Mouse (Mus musculus): ENCODE results near the gene Gm20388.

Gene Gm20388

GRCm38 (mm10) chr8:120012927-120013326 lies 102.3 kb downstream of the Gm20388 start:
- no peak for DNase-seq (ENCODE audit: low spot score)

- DNase-seq (ENCODE audit: low spot score): no peak
These were observed 103.8 kb downstream of the Gm20388 start for GRCm38 (mm10) chr8:120014267-120015023.

GRCm38 (mm10) chr8:120015916-120016315 lies 105.3 kb downstream of the Gm20388 start:
- no peak for DNase-seq (ENCODE audit: low spot score)

- no peak for DNase-seq (ENCODE audit: low spot score)
These were observed 105.8 kb downstream of the Gm20388 start for GRCm38 (mm10) chr8:120016424-120016823.

- no peak for DNase-seq (ENCODE audit: low spot score)
These were observed 106.7 kb downstream of the Gm20388 start for GRCm38 (mm10) chr8:120017349-120017748.

GRCm38 (mm10) chr8:120017786-120018185 lies 107.1 kb downstream of the Gm20388 start:
- DNase-seq (ENCODE audit: low spot score): no peak

GRCm38 (mm10) chr8:120018379-120018778 lies 107.7 kb downstream of the Gm20388 start:
- no peak for DNase-seq (ENCODE audit: low spot score)

- DNase-seq (ENCODE audit: low spot score): no peak
These were observed 108.7 kb downstream of the Gm20388 start for GRCm38 (mm10) chr8:120019297-120019696.

GRCm38 (mm10) chr8:120020298-120020697 lies 109.7 kb downstream of the Gm20388 start:
- no peak for DNase-seq (ENCODE audit: low spot score)

- no peak for DNase-seq (ENCODE audit: low spot score)
These were observed 115.6 kb downstream of the Gm20388 start for GRCm38 (mm10) chr8:120026199-120026598.

- no peak for DNase-seq (ENCODE audit: low spot score)
These were observed 116.3 kb downstream of the Gm20388 start for GRCm38 (mm10) chr8:120026991-120027390.

GRCm38 (mm10) chr8:120030447-120030846 lies 119.8 kb downstream of the Gm20388 start:
- no peak for DNase-seq (ENCODE audit: low spot score)

- DNase-seq (ENCODE audit: low spot score): no peak
These were observed 122.0 kb downstream of the Gm20388 start for GRCm38 (mm10) chr8:120032549-120033208.

- peak; percentile 36 for DNase-seq (ENCODE audit: low spot score)
These were observed 123.8 kb downstream of the Gm20388 start for GRCm38 (mm10) chr8:120034471-120034870.

GRCm38 (mm10) chr8:120036111-120036510 lies 125.5 kb downstream of the Gm20388 start:
- no peak for DNase-seq (ENCODE audit: low spot score)

GRCm38 (mm10) chr8:120036578-120036977 lies 125.9 kb downstream of the Gm20388 start:
- no peak for DNase-seq (ENCODE audit: low spot score)

GRCm38 (mm10) chr8:120037199-120037598 lies 126.6 kb downstream of the Gm20388 start:
- DNase-seq (ENCODE audit: low spot score): no peak

GRCm38 (mm10) chr8:120037611-120038010 lies 127.0 kb downstream of the Gm20388 start:
- DNase-seq (ENCODE audit: low spot score): no peak

GRCm38 (mm10) chr8:120038741-120039140 lies 128.1 kb downstream of the Gm20388 start:
- no peak for DNase-seq (ENCODE audit: low spot score)

- DNase-seq (ENCODE audit: low spot score): no peak
These were observed 128.8 kb downstream of the Gm20388 start for GRCm38 (mm10) chr8:120039313-120039919.

GRCm38 (mm10) chr8:120040861-120041260 lies 130.2 kb downstream of the Gm20388 start:
- peak; percentile 59 for DNase-seq (ENCODE audit: low spot score)

- DNase-seq (ENCODE audit: low spot score): peak; percentile 25
These were observed 132.1 kb downstream of the Gm20388 start for GRCm38 (mm10) chr8:120042542-120043312.

Measured in adipocyte (in vitro differentiated cells).